Mouse (Mus musculus) kidney, postnatal 25 days (tissue): ENCODE results near the gene Aoc3.

Source experiments
- DNase-seq, 2 experiments: peaks; one replicate each; pipeline ENCODE4 v3.0.0; 2021; ENCODE audit warnings: mixed read lengths in 2 of 2

The Aoc3 gene

DNA sequence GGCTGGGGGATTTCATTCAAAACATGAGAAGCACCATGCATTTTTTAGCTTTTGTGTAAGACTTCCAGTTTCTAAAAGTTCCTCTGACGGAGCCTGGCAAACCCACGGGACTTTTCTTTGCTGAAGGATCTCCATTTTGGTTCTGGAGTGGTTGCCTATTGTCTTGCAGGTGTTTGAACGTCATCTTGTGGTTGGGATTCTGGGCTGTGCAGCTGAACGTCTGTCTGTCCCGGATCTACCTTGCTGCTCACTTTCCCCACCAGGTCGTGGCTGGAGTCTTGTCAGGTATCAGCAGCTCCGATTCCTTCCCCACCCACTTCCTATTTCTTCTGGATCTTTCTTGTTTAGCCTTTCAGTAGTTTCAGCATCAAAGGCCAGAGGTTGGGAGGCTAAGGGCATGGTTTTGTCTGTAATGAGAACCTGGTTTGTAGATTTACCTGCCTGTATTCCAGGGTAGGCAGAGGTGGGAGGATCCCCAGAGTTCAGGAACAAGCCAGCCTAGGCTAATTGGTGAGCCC, 44.1 kb downstream of the Aoc3 start:
- DNase-seq = no peak

DNA sequence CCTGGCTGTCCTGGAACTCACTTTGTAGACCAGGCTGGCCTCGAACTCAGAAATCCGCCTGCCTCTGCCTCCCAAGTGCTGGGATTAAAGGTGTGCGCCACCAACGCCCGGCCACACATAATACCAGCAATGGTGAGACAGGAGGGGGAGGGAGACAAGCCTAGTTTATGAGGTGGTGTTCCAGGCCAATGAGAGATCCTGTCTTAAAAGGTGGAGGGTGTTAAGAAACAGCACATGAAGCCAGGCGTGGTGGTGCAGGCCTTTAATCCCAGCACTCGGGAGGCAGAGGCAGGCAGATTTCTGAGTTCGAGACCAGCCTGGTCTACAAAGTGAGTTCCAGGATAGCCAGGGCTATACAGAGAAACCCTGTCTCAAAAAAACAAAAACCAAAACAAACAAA, 47.8 kb downstream of the Aoc3 start:
- peak in 1 of 2 experiments; percentile 65 for DNase-seq

DNA sequence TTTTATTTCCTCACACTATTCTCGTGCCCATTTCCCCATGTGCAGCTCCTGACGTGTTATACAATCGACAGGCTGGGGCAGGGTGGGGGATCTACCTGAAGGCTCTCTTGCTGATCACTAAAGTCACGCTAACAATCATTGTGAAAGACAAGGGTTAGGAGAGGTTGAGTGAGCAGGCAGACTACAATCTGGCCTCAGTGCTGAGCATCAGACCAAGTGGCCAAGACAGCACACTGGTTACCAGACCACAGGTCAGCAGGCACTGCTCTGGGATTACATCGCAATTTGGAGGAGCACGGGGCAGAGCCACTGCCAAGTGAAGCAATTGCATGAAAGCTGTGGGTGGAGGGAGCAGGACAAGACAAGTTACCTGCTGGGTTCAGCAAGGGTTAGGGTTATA, 48.5 kb downstream of the Aoc3 start:
- peak; percentile 38 to 81 for DNase-seq

DNA sequence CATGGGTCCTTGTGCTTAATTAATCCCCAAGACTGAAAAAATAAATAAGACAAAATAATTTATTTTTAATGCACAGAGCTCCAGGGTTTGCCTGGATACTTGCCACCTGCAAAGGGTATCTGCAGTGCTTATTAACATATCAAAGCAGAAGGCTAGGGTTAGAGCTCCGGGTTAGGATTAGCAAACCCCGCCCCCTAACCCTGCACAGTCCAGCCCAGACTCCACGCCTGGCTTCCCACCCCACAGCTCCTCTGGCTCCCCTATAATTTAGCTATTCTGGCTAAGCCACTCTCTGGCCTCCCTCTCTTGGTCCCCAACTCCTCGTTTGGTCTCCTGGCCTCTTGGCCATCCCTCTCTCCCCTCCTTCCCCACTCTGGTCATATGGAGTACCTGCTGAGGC, 51.4 kb downstream of the Aoc3 start:
- no peak for DNase-seq
